Mouse (Mus musculus): ENCODE measurements around the gene Plvap. TPM values are rescaled to one million over a fixed set of nuclear protein-coding genes. Genes with fewer than 3 reads are reported as not detected.

The Plvap gene
- total and polyA plus RNA-seq, 3 experiments: 11.7 to 20.4 TPM; not detected in 1

GRCm38 (mm10) chr8:71542632-71543343 lies 31.2 kb upstream of the Plvap start, which contains the start of gene Mvb12a (continued):
- peak; percentile 94 for TF ChIP-seq NRF1 (IDR thresholded peaks at IDR 0.05; ENCODE audit: insufficient read depth, low read depth, low read length, poor library complexity, severe bottlenecking)
- TF ChIP-seq USF2 (IDR thresholded peaks at IDR 0.05; ENCODE audit: borderline replicate concordance in 1 of 2, insufficient read depth in 1 of 2, low read depth in 1 of 2, low read length in 2 of 2): no peak
- TF ChIP-seq ELF1 (IDR thresholded peaks at IDR 0.05; ENCODE audit: low read depth, low read length): peak; percentile 96

GRCm38 (mm10) chr8:71537028-71537867 lies 25.7 kb upstream of the Plvap start, which contains the start of gene Bst2:
Gene Bst2 (minus strand): TSS chr8:71537456.
- peaks cover 1% of the 10 kb centered on the region for H3K79me2 ChIP-seq (ENCODE audit: control insufficient read depth, insufficient read depth, low read length, poor library complexity)
- H3K36me3 ChIP-seq (ENCODE audit: control insufficient read depth in 1 of 2, insufficient read depth in 2 of 2, low read length in 2 of 2): peaks cover 0 to 7% of the 10 kb centered on the region in 2 experiments; a peak in 2 of 4 replicates
- H3K27me3 ChIP-seq (ENCODE audit: control insufficient read depth in 1 of 2, insufficient read depth in 2 of 2, low read length in 2 of 2): no peaks in the 10 kb centered on the region
- peak within 1 kb of the TSS; percentile 74 for H3K9ac ChIP-seq (ENCODE audit: control insufficient read depth, low read depth, low read length, poor library complexity, severe bottlenecking)
- peaks cover 2 to 11% of the 10 kb centered on the region in 2 experiments; a peak in 2 of 4 replicates for H3K4me1 ChIP-seq (ENCODE audit: control insufficient read depth in 1 of 2, insufficient read depth in 2 of 2, low read length in 2 of 2)
- H3K27ac ChIP-seq (ENCODE audit: control insufficient read depth, low read depth, low read length): peak within 1 kb of the TSS; percentile 62
- peak; percentile 98 for DNase-seq (ENCODE audit: low read depth, low spot score)
- H3K9me3 ChIP-seq (replicated peaks; ENCODE audit: insufficient read depth, low read length): no peaks in the 10 kb centered on the region
- H3K4me3 ChIP-seq (ENCODE audit: control insufficient read depth in 1 of 2, insufficient read depth in 1 of 2, low read depth in 2 of 2, low read length in 2 of 2): peak within 1 kb of the TSS; percentile 66 to 87
- TF ChIP-seq MYC (IDR thresholded peaks at IDR 0.05; ENCODE audit: low read depth, low read length) (peak; percentile 82), POLR2AphosphoS5 (IDR thresholded peaks at IDR 0.05; ENCODE audit: borderline replicate concordance, low read depth, low read length) (no peak), EP300 (IDR thresholded peaks at IDR 0.05; ENCODE audit: low read depth in 1 of 2, low read length in 2 of 2) (peak; percentile 10 to 22; a peak in 1 of 4 replicates), MXI1 (IDR thresholded peaks at IDR 0.05; ENCODE audit: low read depth, low read length) (peak; percentile 94), TCF12 (IDR thresholded peaks at IDR 0.05; ENCODE audit: low read depth, low read length) (peak; percentile 20; the same call in 1 of the 2 replicates), ZKSCAN1 (IDR thresholded peaks at IDR 0.05; ENCODE audit: low read depth, low read length) (no peak), POLR2A (IDR thresholded peaks at IDR 0.05; ENCODE audit: control insufficient read depth in 1 of 2, insufficient read depth in 1 of 2, low read depth in 1 of 2, low read length in 2 of 2, poor library complexity in 1 of 2) (peak; percentile 74 to 80; a peak in 3 of 4 replicates), TAL1 (IDR thresholded peaks at IDR 0.05; ENCODE audit: low read length) (no peak), TBP (IDR thresholded peaks at IDR 0.05; ENCODE audit: low read depth, low read length) (peak; percentile 74; the same call in 1 of the 2 replicates), UBTF (IDR thresholded peaks at IDR 0.05; ENCODE audit: borderline replicate concordance, insufficient read depth, low read depth, low read length) (no peak), ZMIZ1 (IDR thresholded peaks at IDR 0.05; ENCODE audit: low read depth, low read length) (peak; percentile 51), USF2 (IDR thresholded peaks at IDR 0.05; ENCODE audit: borderline replicate concordance in 1 of 2, insufficient read depth in 1 of 2, low read depth in 1 of 2, low read length in 2 of 2) (0 out of 4 replicates have a peak, but pooled peaks of 1 of the 2 experiments have one; percentile 24), KAT2A (conservative IDR thresholded peaks at IDR 0.05; ENCODE audit: low read depth, low read length) (no peak), ETS1 (IDR thresholded peaks at IDR 0.05; ENCODE audit: low read depth, low read length) (peak; percentile 77), ELF1 (IDR thresholded peaks at IDR 0.05; ENCODE audit: low read depth, low read length) (0 out of 2 replicates have a peak, but pooled peaks have one; percentile 45), MAX (IDR thresholded peaks at IDR 0.05; ENCODE audit: low read length) (peak; percentile 90), USF1 (IDR thresholded peaks at IDR 0.05; ENCODE audit: low read depth, low read length) (peak; percentile 85), HCFC1 (IDR thresholded peaks at IDR 0.05; ENCODE audit: low read depth, low read length) (peak; percentile 76), MAZ (IDR thresholded peaks at IDR 0.05; ENCODE audit: low read depth, low read length) (0 out of 2 replicates have a peak, but pooled peaks have one; percentile 30), NRF1 (IDR thresholded peaks at IDR 0.05; ENCODE audit: insufficient read depth, low read depth, low read length, poor library complexity, severe bottlenecking) (0 out of 2 replicates have a peak, but pooled peaks have one; percentile 8), MYB (IDR thresholded peaks at IDR 0.05; ENCODE audit: low read depth, low read length) (no peak), CTCF (IDR thresholded peaks at IDR 0.05 in 2 of 3, conservative IDR thresholded peaks at IDR 0.05 in 1 of 3; ENCODE audit: control insufficient read depth in 1 of 3, insufficient read depth in 1 of 3, low read depth in 2 of 3, low read length in 3 of 3, poor library complexity in 1 of 3, severe bottlenecking in 1 of 3) (peak in 2 of 3 experiments; percentile 7 to 16; a peak in 1 of 6 replicates), POLR2AphosphoS2 (IDR thresholded peaks at IDR 0.05; ENCODE audit: low read length) (peak; percentile 76; the same call in 1 of the 2 replicates), SIN3A (IDR thresholded peaks at IDR 0.05; ENCODE audit: low read length) (peak; percentile 77; the same call in 1 of the 2 replicates), NELFE (IDR thresholded peaks at IDR 0.05; ENCODE audit: low read depth, low read length) (peak; percentile 72), BHLHE40 (IDR thresholded peaks at IDR 0.05; ENCODE audit: borderline replicate concordance, low read depth, low read length) (no peak), ZC3H11A (IDR thresholded peaks at IDR 0.05; ENCODE audit: low read depth, low read length) (0 out of 2 replicates have a peak, but pooled peaks have one; percentile 13), GATA1 (IDR thresholded peaks at IDR 0.05; ENCODE audit: low read depth, low read length) (no peak)

Data from MEL (cell line).